Mouse (Mus musculus): Measurements from ENCODE around the gene Rnaseh2a.

Rnaseh2a gene

GRCm38 (mm10) chr8:84965731-84966291 lies 3.8 kb downstream of the Rnaseh2a start:
- peak; percentile 100 for DNase-seq

- DNase-seq, result no peak
Measured at GRCm38 (mm10) chr8:84963952-84964351, 5.6 kb downstream of the Rnaseh2a start.

- peak; percentile 94 for DNase-seq
Measured at GRCm38 (mm10) chr8:84959811-84960210, 9.8 kb downstream of the Rnaseh2a start.

- DNase-seq, result no peak
Measured at GRCm38 (mm10) chr8:84956768-84957167, 12.8 kb downstream of the Rnaseh2a start.

GRCm38 (mm10) chr8:84952612-84953255 lies 16.8 kb downstream of the Rnaseh2a start:
- DNase-seq, result peak; percentile 95

GRCm38 (mm10) chr8:84949753-84950152 lies 19.8 kb downstream of the Rnaseh2a start:
- no peak for DNase-seq

GRCm38 (mm10) chr8:84947241-84947545 lies 22.4 kb downstream of the Rnaseh2a start:
- DNase-seq, result no peak

GRCm38 (mm10) chr8:84946528-84947240 lies 22.9 kb downstream of the Rnaseh2a start, which contains the start of gene Rtbdn:
TSS of gene Rtbdn (plus strand) at chr8:84946991.
- DNase-seq, result no peak

- no peak for DNase-seq
Measured at GRCm38 (mm10) chr8:84945633-84946527, 23.7 kb downstream of the Rnaseh2a start.

GRCm38 (mm10) chr8:84945235-84945632 lies 24.3 kb downstream of the Rnaseh2a start:
- no peak for DNase-seq

GRCm38 (mm10) chr8:84944478-84945160 lies 24.9 kb downstream of the Rnaseh2a start:
- peak; percentile 92 for DNase-seq

GRCm38 (mm10) chr8:84943699-84944098 lies 25.9 kb downstream of the Rnaseh2a start:
- no peak for DNase-seq

GRCm38 (mm10) chr8:84937620-84938485 lies 31.7 kb downstream of the Rnaseh2a start:
- DNase-seq, result no peak

- DNase-seq, result no peak
Measured at GRCm38 (mm10) chr8:84936962-84937546, 32.5 kb downstream of the Rnaseh2a start, which contains the start of gene Mast1. TSS of gene Mast1 (minus strand) at chr8:84937359.

GRCm38 (mm10) chr8:84936041-84936961 lies 33.3 kb downstream of the Rnaseh2a start:
- DNase-seq, result no peak

- no peak for DNase-seq
Measured at GRCm38 (mm10) chr8:84935489-84935888, 34.1 kb downstream of the Rnaseh2a start.

GRCm38 (mm10) chr8:84934860-84935259 lies 34.7 kb downstream of the Rnaseh2a start:
- DNase-seq, result no peak

GRCm38 (mm10) chr8:84933767-84934559 lies 35.6 kb downstream of the Rnaseh2a start:
- no peak for DNase-seq

- DNase-seq, result peak; percentile 86
Measured at GRCm38 (mm10) chr8:84930582-84930981, 39.0 kb downstream of the Rnaseh2a start.

All from heart, adult 11 months (tissue).